Mouse (Mus musculus): ENCODE measurements around the gene Gm21188. TPM values are rescaled to one million over a fixed set of nuclear protein-coding genes. Genes with fewer than 3 reads are reported as not detected.
A peak's percentile ranks its signal among the peaks of the same experiment; 100 is the strongest.
"Not testable (repeated sequence)": the region's sequence is repeated elsewhere in the genome, so short reads cannot be mapped to it uniquely, and the experiment has no call there.

The Gm21188 gene
- polyA plus RNA-seq, 1 experiment from 2014 or later, result not detected

DNA sequence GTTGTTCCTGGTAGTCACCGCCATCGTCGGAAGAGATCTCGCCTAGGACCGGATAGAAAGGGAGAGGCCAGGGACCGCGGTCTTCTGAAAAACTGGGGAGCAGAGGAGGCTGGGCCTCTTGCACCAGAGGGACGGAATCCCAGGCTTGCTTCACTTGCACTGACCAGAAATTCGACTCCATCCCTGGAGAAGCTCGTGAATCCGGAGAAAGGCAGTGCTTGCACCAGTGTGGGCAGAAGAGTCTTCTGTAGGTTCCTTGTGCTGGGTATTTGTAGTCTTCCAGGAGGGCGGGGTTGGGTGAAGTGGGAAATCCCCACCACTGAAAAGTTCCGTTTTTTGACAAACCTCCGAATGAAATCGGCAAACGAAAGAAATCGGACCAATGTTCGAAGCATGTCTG is 16.8 kb downstream of the Gm21188 start:
- not testable (repeated sequence) for H3K27ac ChIP-seq (ENCODE audit: low read depth, low read length); ATAC-seq (replicated peaks; ENCODE audit: low FRiP score); H3K9ac ChIP-seq (ENCODE audit: low read length); H3K4me3 ChIP-seq (ENCODE audit: low read depth, low read length); H3K36me3 ChIP-seq (ENCODE audit: control insufficient read depth, insufficient read depth, low read length); H3K4me2 ChIP-seq (ENCODE audit: low read depth, low read length, severe bottlenecking); H3K4me1 ChIP-seq (replicated peaks; ENCODE audit: control insufficient read depth, insufficient read depth, low read length); H3K9me3 ChIP-seq (ENCODE audit: control insufficient read depth, low read length); DNase-seq (ENCODE audit: low spot score); H3K27me3 ChIP-seq (ENCODE audit: control insufficient read depth, insufficient read depth, low read length)
- 0% methylated on average over 7 of the region's 18 CpGs for WGBS

- H3K4me1 ChIP-seq (replicated peaks; ENCODE audit: control insufficient read depth, insufficient read depth, low read length); H3K36me3 ChIP-seq (ENCODE audit: control insufficient read depth, insufficient read depth, low read length); H3K4me3 ChIP-seq (ENCODE audit: low read depth, low read length); H3K4me2 ChIP-seq (ENCODE audit: low read depth, low read length, severe bottlenecking); DNase-seq (ENCODE audit: low spot score); H3K9ac ChIP-seq (ENCODE audit: low read length); H3K9me3 ChIP-seq (ENCODE audit: control insufficient read depth, low read length); H3K27me3 ChIP-seq (ENCODE audit: control insufficient read depth, insufficient read depth, low read length); H3K27ac ChIP-seq (ENCODE audit: low read depth, low read length): not testable (repeated sequence)
- ATAC-seq (replicated peaks; ENCODE audit: low FRiP score), result peak; percentile 79
- 2% methylated on average over 3 of the region's 10 CpGs for WGBS
Observed at GRCm38 (mm10) chr13:120034637-120035036, 17.4 kb downstream of the Gm21188 start.

DNA sequence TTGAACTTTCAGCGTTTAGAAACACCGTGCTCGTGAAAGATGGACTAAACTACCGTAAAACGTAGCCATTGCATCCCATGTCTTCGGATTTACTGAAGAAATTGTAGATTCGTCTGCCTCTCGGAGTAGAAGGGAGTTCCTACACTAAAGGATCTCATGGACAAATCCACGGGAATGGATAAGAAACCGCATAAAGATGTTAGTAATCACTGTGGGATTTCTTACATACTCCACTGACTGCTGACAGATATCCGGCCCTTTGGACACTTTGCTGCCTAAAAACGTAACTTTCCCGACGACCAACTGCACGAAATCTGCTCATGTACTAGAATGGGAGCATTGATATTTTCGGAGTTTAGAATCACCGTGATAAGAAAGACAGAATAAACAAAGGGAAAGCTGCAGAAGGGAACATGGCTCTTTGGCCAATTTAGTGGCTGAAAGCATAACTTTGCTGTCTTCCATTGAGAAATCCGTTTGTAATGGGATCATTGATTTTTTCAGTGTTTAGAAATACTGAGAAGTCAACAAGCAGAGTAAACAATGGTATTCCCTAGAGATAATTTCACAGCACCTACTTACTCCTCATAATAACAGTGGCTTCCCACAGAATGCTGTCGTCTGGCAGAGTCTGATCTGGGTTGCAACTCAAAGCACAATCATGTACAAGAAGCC is 18.3 kb downstream of the Gm21188 start:
- not testable (repeated sequence) for H3K9ac ChIP-seq (ENCODE audit: low read length); H3K4me3 ChIP-seq (ENCODE audit: low read depth, low read length); H3K4me2 ChIP-seq (ENCODE audit: low read depth, low read length, severe bottlenecking); H3K9me3 ChIP-seq (ENCODE audit: control insufficient read depth, low read length); H3K27me3 ChIP-seq (ENCODE audit: control insufficient read depth, insufficient read depth, low read length); H3K4me1 ChIP-seq (replicated peaks; ENCODE audit: control insufficient read depth, insufficient read depth, low read length); H3K36me3 ChIP-seq (ENCODE audit: control insufficient read depth, insufficient read depth, low read length); ATAC-seq (replicated peaks; ENCODE audit: low FRiP score); DNase-seq (ENCODE audit: low spot score); H3K27ac ChIP-seq (ENCODE audit: low read depth, low read length)
- WGBS, result 2% methylated on average over 17 of the region's 19 CpGs

DNA sequence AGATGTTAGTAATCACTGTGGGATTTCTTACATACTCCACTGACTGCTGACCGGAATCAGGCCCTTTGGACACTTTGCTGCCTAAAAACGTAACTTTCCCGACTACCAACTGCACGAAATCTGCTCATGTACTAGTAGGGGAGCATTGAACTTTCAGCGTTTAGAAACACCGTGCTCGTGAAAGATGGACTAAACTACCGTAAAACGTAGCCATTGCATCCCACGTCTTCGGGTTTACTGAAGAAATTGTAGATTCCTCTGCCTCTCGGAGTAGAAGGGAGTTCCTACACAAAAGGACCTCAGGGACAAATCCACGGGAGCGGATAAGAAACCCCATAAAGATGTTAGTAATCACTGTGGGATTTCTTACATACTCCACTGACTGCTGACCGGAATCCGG is 20.3 kb downstream of the Gm21188 start:
- not testable (repeated sequence) for H3K4me1 ChIP-seq (replicated peaks; ENCODE audit: control insufficient read depth, insufficient read depth, low read length); H3K36me3 ChIP-seq (ENCODE audit: control insufficient read depth, insufficient read depth, low read length); H3K27me3 ChIP-seq (ENCODE audit: control insufficient read depth, insufficient read depth, low read length); H3K4me2 ChIP-seq (ENCODE audit: low read depth, low read length, severe bottlenecking); H3K9me3 ChIP-seq (ENCODE audit: control insufficient read depth, low read length); DNase-seq (ENCODE audit: low spot score); H3K4me3 ChIP-seq (ENCODE audit: low read depth, low read length); H3K9ac ChIP-seq (ENCODE audit: low read length); ATAC-seq (replicated peaks; ENCODE audit: low FRiP score); H3K27ac ChIP-seq (ENCODE audit: low read depth, low read length)
- 2% methylated on average over 12 of the region's 16 CpGs for WGBS

DNA sequence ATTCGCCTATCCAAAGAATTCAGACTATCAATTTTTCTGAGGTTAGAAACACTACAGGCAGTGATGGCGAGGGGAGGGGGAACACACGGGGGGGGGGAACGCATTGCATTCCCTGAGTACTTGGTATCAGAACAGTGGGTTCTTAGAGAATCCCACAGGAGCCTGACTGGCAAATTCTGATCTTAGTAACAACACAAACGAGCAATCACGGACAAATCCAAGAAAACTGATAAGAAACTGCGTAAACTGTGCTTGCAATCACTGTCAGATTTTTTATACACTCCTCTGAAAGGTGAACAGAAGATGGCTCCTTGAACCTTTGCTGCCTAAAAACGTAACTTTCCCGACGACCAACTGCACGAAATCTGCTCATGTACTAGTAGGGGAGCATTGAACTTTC is 24.6 kb downstream of the Gm21188 start:
- H3K4me1 ChIP-seq (replicated peaks; ENCODE audit: control insufficient read depth, insufficient read depth, low read length); H3K4me3 ChIP-seq (ENCODE audit: low read depth, low read length); DNase-seq (ENCODE audit: low spot score); H3K36me3 ChIP-seq (ENCODE audit: control insufficient read depth, insufficient read depth, low read length); H3K9me3 ChIP-seq (ENCODE audit: control insufficient read depth, low read length); H3K27me3 ChIP-seq (ENCODE audit: control insufficient read depth, insufficient read depth, low read length); H3K9ac ChIP-seq (ENCODE audit: low read length); H3K4me2 ChIP-seq (ENCODE audit: low read depth, low read length, severe bottlenecking); H3K27ac ChIP-seq (ENCODE audit: low read depth, low read length); ATAC-seq (replicated peaks; ENCODE audit: low FRiP score): not testable (repeated sequence)
- 3% methylated on average over 10 of the region's 11 CpGs for WGBS

GRCm38 (mm10) chr13:120026911-120027310 is 25.1 kb downstream of the Gm21188 start, which contains the start of gene Gm36079:
Gene Gm36079, minus strand, starts transcription at chr13:120027011.
- not testable (repeated sequence) for H3K4me1 ChIP-seq (replicated peaks; ENCODE audit: control insufficient read depth, insufficient read depth, low read length); H3K27me3 ChIP-seq (ENCODE audit: control insufficient read depth, insufficient read depth, low read length); H3K9ac ChIP-seq (ENCODE audit: low read length); H3K4me3 ChIP-seq (ENCODE audit: low read depth, low read length); DNase-seq (ENCODE audit: low spot score); H3K27ac ChIP-seq (ENCODE audit: low read depth, low read length); H3K4me2 ChIP-seq (ENCODE audit: low read depth, low read length, severe bottlenecking); ATAC-seq (replicated peaks; ENCODE audit: low FRiP score); H3K9me3 ChIP-seq (ENCODE audit: control insufficient read depth, low read length); H3K36me3 ChIP-seq (ENCODE audit: control insufficient read depth, insufficient read depth, low read length)
- WGBS, result no CpG with 5 or more reads among the region's 17 CpGs

GRCm38 (mm10) chr13:120026373-120026772 is 25.6 kb downstream of the Gm21188 start:
- H3K4me3 ChIP-seq (ENCODE audit: low read depth, low read length); H3K4me1 ChIP-seq (replicated peaks; ENCODE audit: control insufficient read depth, insufficient read depth, low read length); H3K27me3 ChIP-seq (ENCODE audit: control insufficient read depth, insufficient read depth, low read length); H3K9ac ChIP-seq (ENCODE audit: low read length); DNase-seq (ENCODE audit: low spot score); H3K36me3 ChIP-seq (ENCODE audit: control insufficient read depth, insufficient read depth, low read length); H3K4me2 ChIP-seq (ENCODE audit: low read depth, low read length, severe bottlenecking); H3K9me3 ChIP-seq (ENCODE audit: control insufficient read depth, low read length); H3K27ac ChIP-seq (ENCODE audit: low read depth, low read length): not testable (repeated sequence)
- peak; percentile 88 for ATAC-seq (replicated peaks; ENCODE audit: low FRiP score)
- WGBS, result 3% methylated on average over 3 of the region's 13 CpGs

DNA sequence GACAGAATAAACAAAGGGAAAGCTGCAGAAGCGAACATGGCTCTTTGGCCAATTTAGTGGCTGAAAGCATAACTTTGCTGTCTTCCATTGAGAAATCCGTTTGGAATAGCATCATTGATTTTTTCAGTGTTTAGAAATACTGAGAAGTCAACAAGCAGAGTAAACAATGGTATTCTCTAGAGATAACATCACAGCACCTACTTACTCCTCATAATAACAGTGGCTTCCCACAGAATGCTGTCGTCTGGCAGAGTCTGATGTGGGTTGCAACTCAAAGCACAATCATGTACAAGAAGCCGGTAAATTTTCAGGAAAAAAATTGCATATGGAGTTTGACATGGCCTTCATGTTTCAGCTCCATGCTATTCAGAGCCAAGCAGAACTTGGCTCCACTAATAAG is 26.4 kb downstream of the Gm21188 start:
- H3K4me2 ChIP-seq (ENCODE audit: low read depth, low read length, severe bottlenecking); H3K9ac ChIP-seq (ENCODE audit: low read length); H3K4me3 ChIP-seq (ENCODE audit: low read depth, low read length); H3K27ac ChIP-seq (ENCODE audit: low read depth, low read length); H3K9me3 ChIP-seq (ENCODE audit: control insufficient read depth, low read length); H3K27me3 ChIP-seq (ENCODE audit: control insufficient read depth, insufficient read depth, low read length); H3K4me1 ChIP-seq (replicated peaks; ENCODE audit: control insufficient read depth, insufficient read depth, low read length); ATAC-seq (replicated peaks; ENCODE audit: low FRiP score); H3K36me3 ChIP-seq (ENCODE audit: control insufficient read depth, insufficient read depth, low read length); DNase-seq (ENCODE audit: low spot score): not testable (repeated sequence)
- WGBS, result 9% methylated on average over 4 of the region's 4 CpGs

DNA sequence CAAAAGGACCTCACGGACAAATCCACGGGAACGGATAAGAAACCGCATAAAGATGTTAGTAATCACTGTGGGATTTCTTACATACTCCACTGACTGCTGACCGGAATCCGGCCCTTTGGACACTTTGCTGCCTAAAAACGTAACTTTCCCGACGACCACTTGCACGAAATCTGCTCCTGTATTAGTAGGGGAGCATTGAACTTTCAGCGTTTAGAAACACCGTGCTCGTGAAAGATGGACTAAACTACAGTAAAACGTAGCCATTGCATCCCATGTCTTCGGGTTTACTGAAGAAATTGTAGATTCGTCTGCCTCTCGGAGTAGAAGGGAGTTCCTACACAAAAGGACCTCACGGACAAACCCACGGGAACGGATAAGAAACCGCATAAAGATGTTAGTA is 27.0 kb downstream of the Gm21188 start:
- not testable (repeated sequence) for DNase-seq (ENCODE audit: low spot score); H3K4me1 ChIP-seq (replicated peaks; ENCODE audit: control insufficient read depth, insufficient read depth, low read length); H3K27ac ChIP-seq (ENCODE audit: low read depth, low read length); H3K9ac ChIP-seq (ENCODE audit: low read length); H3K4me3 ChIP-seq (ENCODE audit: low read depth, low read length); H3K27me3 ChIP-seq (ENCODE audit: control insufficient read depth, insufficient read depth, low read length); H3K4me2 ChIP-seq (ENCODE audit: low read depth, low read length, severe bottlenecking); H3K9me3 ChIP-seq (ENCODE audit: control insufficient read depth, low read length); H3K36me3 ChIP-seq (ENCODE audit: control insufficient read depth, insufficient read depth, low read length); ATAC-seq (replicated peaks; ENCODE audit: low FRiP score)
- under 1% methylated on average over 18 of the region's 21 CpGs for WGBS

Data from forebrain, embryonic 11.5 days (tissue).